ENCODE assay signal across 17 mouse cellular contexts in the genomic region with DNA sequence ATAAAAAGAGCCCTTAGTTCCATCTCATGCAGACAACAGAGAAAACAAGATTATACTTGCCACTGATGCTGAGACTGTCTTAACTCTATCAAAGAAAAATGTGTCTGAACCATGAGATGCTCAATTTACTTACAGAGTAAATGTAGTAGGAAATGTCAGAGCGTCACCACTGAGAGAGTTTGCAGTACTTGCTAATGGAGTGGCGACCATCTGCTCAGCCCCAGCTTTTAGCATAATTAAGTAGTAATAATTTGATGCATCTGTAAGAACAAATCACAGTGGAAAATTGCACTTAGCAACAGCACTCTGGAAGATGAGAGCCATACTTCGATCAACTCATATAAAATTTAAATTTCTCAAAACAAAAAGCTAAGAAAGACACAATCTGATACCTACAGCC.
"Had no signal": no experiment of that assay in that cellular context is flagged by ENCODE, and none has a peak within 500 bp of the region (broad histone marks: within the 10 kb centered on the region; RNA-seq: fewer than 3 reads in every experiment).

No protein-coding gene starts in this region.

- H3K4me2 ChIP-seq: kidney, embryonic 15.5 days; liver, embryonic 13.5 days; midbrain, embryonic 12.5 days; midbrain, embryonic 15.5 days; neural tube, embryonic 12.5 days; neural tube, embryonic 15.5 days had no signal

- ATAC-seq: midbrain, embryonic 15.5 days had no signal

- DNase-seq: kidney, postnatal 10 days; kidney, postnatal 36 days; layer of hippocampus, postnatal 36 days; liver, embryonic 13.5 days; lung, adult 2 months; right cerebral cortex, adult 18-20 months; right cerebral cortex, postnatal 14 days; right cerebral cortex, postnatal 4 days; thymus, postnatal 25 days had no signal

- H3K9me3 ChIP-seq: kidney, embryonic 15.5 days; liver, embryonic 13.5 days; midbrain, embryonic 12.5 days; midbrain, embryonic 15.5 days; neural tube, embryonic 12.5 days; neural tube, embryonic 15.5 days had no signal

- H3K4me1 ChIP-seq: kidney, embryonic 15.5 days; liver, embryonic 13.5 days; midbrain, embryonic 12.5 days; midbrain, embryonic 15.5 days; neural tube, embryonic 12.5 days; neural tube, embryonic 15.5 days had no signal

- H3K27ac ChIP-seq: kidney, embryonic 15.5 days; left cerebral cortex, adult 2 months; liver, embryonic 13.5 days; macrophage; midbrain, embryonic 12.5 days; midbrain, embryonic 15.5 days; neural tube, embryonic 12.5 days; neural tube, embryonic 15.5 days; stomach, postnatal 0 days had no signal

- H3K36me3 ChIP-seq: midbrain, embryonic 15.5 days had no signal

- H3K9ac ChIP-seq: kidney, embryonic 15.5 days; liver, embryonic 13.5 days; midbrain, embryonic 12.5 days; midbrain, embryonic 15.5 days; neural tube, embryonic 12.5 days; neural tube, embryonic 15.5 days had no signal

- H3K4me3 ChIP-seq: kidney, embryonic 15.5 days; left cerebral cortex, adult 2 months; liver, embryonic 13.5 days; midbrain, embryonic 12.5 days; midbrain, embryonic 15.5 days; neural tube, embryonic 12.5 days; neural tube, embryonic 15.5 days had no signal

- H3K27me3 ChIP-seq: kidney, embryonic 15.5 days; liver, embryonic 13.5 days; midbrain, embryonic 12.5 days; midbrain, embryonic 15.5 days; neural tube, embryonic 12.5 days; neural tube, embryonic 15.5 days had no signal
